In genomic region chr5:150071738-150072137, GRCm38 (mm10) we compare ENCODE assay signal across 37 mouse cellular contexts. TPM values are rescaled to one million over a fixed set of nuclear protein-coding genes. Genes with fewer than 3 reads are reported as not detected.
"Had no signal": no experiment of that assay in that cellular context is flagged by ENCODE, and none has a peak within 500 bp of the region (broad histone marks: within the 10 kb centered on the region; RNA-seq: fewer than 3 reads in every experiment).

No protein-coding gene starts in this region.

- H3K27ac ChIP-seq: limb, embryonic 12.5 days; limb, embryonic 13.5 days; limb, embryonic 15.5 days; liver, embryonic 12.5 days; liver, embryonic 13.5 days; liver, embryonic 14.5 days; liver, embryonic 15.5 days; lung, embryonic 15.5 days; macrophage; midbrain, embryonic 10.5 days; midbrain, embryonic 12.5 days; midbrain, embryonic 13.5 days; midbrain, embryonic 15.5 days; neural tube, embryonic 12.5 days had no signal

- ATAC-seq: liver, embryonic 12.5 days; liver, postnatal 0 days; lung, postnatal 0 days; midbrain, embryonic 13.5 days; midbrain, embryonic 15.5 days; midbrain, embryonic 16.5 days had no signal

- H3K9ac ChIP-seq: limb, embryonic 12.5 days; limb, embryonic 13.5 days; limb, embryonic 15.5 days; liver, embryonic 12.5 days; liver, embryonic 13.5 days; liver, embryonic 14.5 days; liver, embryonic 15.5 days; liver, postnatal 0 days; lung, embryonic 14.5 days; lung, embryonic 15.5 days; midbrain, embryonic 12.5 days; midbrain, embryonic 13.5 days; midbrain, embryonic 15.5 days; neural tube, embryonic 12.5 days had no signal

- H3K9me3 ChIP-seq: limb, embryonic 12.5 days; limb, embryonic 13.5 days; limb, embryonic 15.5 days; liver, embryonic 12.5 days; liver, embryonic 13.5 days; liver, embryonic 15.5 days; lung, embryonic 15.5 days; megakaryocyte, embryonic 14.5 days; midbrain, embryonic 10.5 days; midbrain, embryonic 12.5 days; midbrain, embryonic 13.5 days; midbrain, embryonic 15.5 days; neural tube, embryonic 12.5 days had no signal

- H3K4me2 ChIP-seq: limb, embryonic 12.5 days; limb, embryonic 13.5 days; limb, embryonic 15.5 days; liver, embryonic 11.5 days; liver, embryonic 12.5 days; liver, embryonic 13.5 days; liver, embryonic 15.5 days; lung, embryonic 14.5 days; lung, embryonic 15.5 days; midbrain, embryonic 11.5 days; midbrain, embryonic 12.5 days; midbrain, embryonic 13.5 days; midbrain, embryonic 15.5 days; neural tube, embryonic 12.5 days had no signal

- DNase-seq: left cerebral cortex, postnatal 4 days; liver; liver, embryonic 13.5 days; liver, postnatal 0 days; lung, adult 18-20 months; lung, adult 2 months; lung, embryonic 14.5 days; lung, postnatal 10 days; lung, postnatal 14 days; lung, postnatal 36 days; lung, postnatal 4 days; midbrain, embryonic 14.5 days had no signal

- H3K27me3 ChIP-seq: limb, embryonic 12.5 days; limb, embryonic 13.5 days; limb, embryonic 15.5 days; liver, embryonic 12.5 days; liver, embryonic 13.5 days; liver, embryonic 15.5 days; lung, embryonic 15.5 days; megakaryocyte, embryonic 14.5 days; midbrain, embryonic 12.5 days; midbrain, embryonic 13.5 days; midbrain, embryonic 15.5 days; neural tube, embryonic 12.5 days had no signal

- H3K4me3 ChIP-seq: limb, embryonic 12.5 days; limb, embryonic 13.5 days; limb, embryonic 15.5 days; liver, embryonic 12.5 days; liver, embryonic 13.5 days; liver, embryonic 15.5 days; lung, embryonic 15.5 days; megakaryocyte, embryonic 14.5 days; midbrain, embryonic 10.5 days; midbrain, embryonic 12.5 days; midbrain, embryonic 13.5 days; midbrain, embryonic 15.5 days; myocyte; neural tube, embryonic 12.5 days had no signal

- H3K4me1 ChIP-seq: limb, embryonic 12.5 days; limb, embryonic 13.5 days; limb, embryonic 15.5 days; liver, embryonic 12.5 days; liver, embryonic 13.5 days; liver, embryonic 15.5 days; lung, embryonic 15.5 days; megakaryocyte, embryonic 14.5 days; midbrain, embryonic 12.5 days; midbrain, embryonic 13.5 days; midbrain, embryonic 15.5 days; neural tube, embryonic 12.5 days had no signal

- H3K36me3 ChIP-seq: limb, embryonic 12.5 days; limb, embryonic 13.5 days; limb, embryonic 15.5 days; liver, embryonic 12.5 days; liver, embryonic 13.5 days; liver, embryonic 15.5 days; lung, embryonic 15.5 days; midbrain, embryonic 10.5 days; midbrain, embryonic 12.5 days; midbrain, embryonic 13.5 days; midbrain, embryonic 15.5 days; neural tube, embryonic 12.5 days had no signal

RNA-seq across cellular contexts. Expression of gene Rxfp2, which starts 53.3 kb away (rescaled TPM):
- total RNA-seq: liver, adult 2 months; megakaryocyte progenitor cell, adult 5-6 weeks; megakaryocyte, adult 5-6 weeks; megakaryocyte-erythroid progenitor cell, adult 5-6 weeks; monocyte, adult 5-6 weeks had no signal
- polyA plus RNA-seq: liver, adult 2 months; liver, embryonic 14.5 days; liver, embryonic 15.5 days; liver, embryonic 16.5 days; liver, postnatal 0 days; macrophage; myocyte had no signal
